In the genomic region with DNA sequence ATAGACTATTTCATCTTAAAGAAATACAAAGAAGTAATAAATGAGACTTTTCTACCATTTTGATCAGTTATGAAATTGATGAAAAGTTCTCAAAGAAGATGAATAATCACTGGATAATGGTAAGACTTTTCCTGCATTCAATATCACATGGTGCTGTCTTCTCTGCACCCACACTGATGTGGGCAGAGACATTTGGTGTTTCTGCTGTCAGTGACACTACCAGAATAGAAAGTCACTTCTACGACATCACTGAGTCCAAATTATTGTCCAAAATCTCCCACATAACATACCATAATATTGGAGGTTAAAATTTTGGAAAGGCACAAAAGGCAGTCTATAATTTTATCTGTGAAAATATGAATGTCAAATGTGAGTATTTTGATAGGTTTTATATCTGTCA, we compare ENCODE assay signal across 23 mouse cellular contexts.
"Had no signal": no experiment of that assay in that cellular context is flagged by ENCODE, and none has a peak within 500 bp of the region (broad histone marks: within the 10 kb centered on the region; RNA-seq: fewer than 3 reads in every experiment).

No protein-coding gene starts in this region.

- DNase-seq: forebrain, postnatal 0 days; gastrocnemius, postnatal 14 days; gastrocnemius, postnatal 36 days; heart, adult 11 months; heart, adult 2 months; heart, postnatal 14 days; heart, postnatal 4 days; kidney, adult 18-20 months; kidney, adult 8-10 months; kidney, postnatal 10 days; kidney, postnatal 25 days; kidney, postnatal 4 days; liver; liver, embryonic 13.5 days had no signal

- H3K27ac ChIP-seq: heart, adult 2 months; heart, embryonic 13.5 days; heart, embryonic 15.5 days; hindbrain, embryonic 10.5 days; hindbrain, embryonic 12.5 days; hindbrain, embryonic 14.5 days; intestine, embryonic 15.5 days; limb, embryonic 10.5 days; limb, embryonic 12.5 days; liver, embryonic 13.5 days; liver, embryonic 15.5 days had no signal

- H3K4me3 ChIP-seq: heart, adult 2 months; heart, embryonic 13.5 days; heart, embryonic 15.5 days; hindbrain, embryonic 10.5 days; hindbrain, embryonic 12.5 days; intestine, embryonic 15.5 days; limb, embryonic 10.5 days; limb, embryonic 12.5 days; liver, embryonic 13.5 days; liver, embryonic 15.5 days had no signal
